In genomic region chr11:107730940-107731339, GRCm38 (mm10) we compare ENCODE assay signal across 10 mouse cellular contexts. TPM values are rescaled to one million over a fixed set of nuclear protein-coding genes. Genes with fewer than 3 reads are reported as not detected.
DNase-seq lines count a peak whose midpoint lies in the region; ATAC-seq lines count a peak whose summit lies in the region.
"Had no signal": no experiment of that assay in that cellular context is flagged by ENCODE, and none has a peak within 500 bp of the region (broad histone marks: within the 10 kb centered on the region; RNA-seq: fewer than 3 reads in every experiment).

No protein-coding gene starts in this region.

- intact Hi-C loops in left cerebral cortex, postnatal 14 days (cut with DNase I), result no loop called here

- ATAC-seq in megakaryocyte progenitor cell, adult 5-6 weeks (replicated peaks; ENCODE audit: poor library complexity), result no peak
- no peak for ATAC-seq in activated CD4-positive, CD25-positive, alpha-beta regulatory T cell, adult 4 months

- peak; percentile 9 to 15 for DNase-seq in kidney, adult 8-10 months
- no peak for DNase-seq in kidney, postnatal 4 days
- peak; percentile 80 for DNase-seq in brain, adult 2 months (ENCODE audit: low read depth, low spot score)
- peak; percentile 71 to 72 for DNase-seq in cerebellum, postnatal 25 days
- peak; percentile 34 to 46 for DNase-seq in left cerebral cortex, postnatal 14 days (ENCODE audit: low spot score in 2 of 2)
- no peak for DNase-seq in adrenal gland, adult 8-10 months
- DNase-seq: adrenal gland, postnatal 25 days had no signal

RNA-seq across cellular contexts. Expression of gene Cacng1, which starts 14.6 kb away (rescaled TPM):
- not detected for total RNA-seq in left cerebral cortex, postnatal 14 days (2021)
- total RNA-seq in megakaryocyte progenitor cell, adult 5-6 weeks (2015), result not detected in 2 replicates
- not detected in 2 replicates for total RNA-seq in megakaryocyte progenitor cell, adult 5-6 weeks (2017)
- not detected for polyA plus RNA-seq in activated CD4-positive, CD25-positive, alpha-beta regulatory T cell, adult 4 months (2017; shearing (Covaris generic))
- total RNA-seq in adrenal gland, adult 8-10 months (2022), result under 1 TPM in 2 of 4 experiments, not detected in 2; 0.21 to 0.28 TPM
- total RNA-seq: adrenal gland, postnatal 25 days; G1E had no signal

Comparison
In these comparisons a context has a peak if more than half of its experiments do, and no peak if none do; other contexts are left out.
1. DNase-seq: peak in kidney, adult 8-10 months (2 of 2), brain, adult 2 months (single experiment), cerebellum, postnatal 25 days (2 of 2) and left cerebral cortex, postnatal 14 days (2 of 2); none in kidney, postnatal 4 days (0 of 2) and adrenal gland, adult 8-10 months (single experiment).